Mouse (Mus musculus): ENCODE results near the gene Bhlha15.

DNA sequence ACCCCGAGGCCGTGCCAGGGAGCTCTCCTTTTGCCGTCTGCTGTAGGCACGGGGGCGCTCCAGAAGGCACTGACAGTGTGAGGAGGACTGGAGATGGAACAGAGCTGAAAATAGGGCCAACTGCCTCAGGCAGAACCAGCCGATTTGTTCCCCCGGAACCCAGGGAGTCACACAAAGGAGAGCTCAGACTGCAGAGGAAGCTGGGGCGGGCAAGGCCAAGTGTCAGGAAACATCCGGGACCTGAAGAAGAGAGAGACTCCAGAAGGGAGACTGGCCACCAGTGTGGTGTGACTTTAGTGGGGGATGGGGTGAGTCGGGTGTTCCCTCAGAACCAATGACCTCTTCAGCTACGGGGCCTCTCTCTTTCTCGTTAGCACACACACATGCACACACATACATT lies 29.2 kb downstream of the Bhlha15 start:
- TF ChIP-seq FLI1 (IDR thresholded peaks at IDR 0.05; ENCODE audit: low read length): no peak
- TF ChIP-seq GATA1 (IDR thresholded peaks at IDR 0.05; ENCODE audit: borderline replicate concordance, low read length): no peak

Data from megakaryocyte, embryonic 14.5 days (primary cell).